Mouse (Mus musculus) ES-E14 (cell line): ENCODE data around the gene Rasgef1b. TPM values are rescaled to one million over a fixed set of nuclear protein-coding genes. Genes with fewer than 3 reads are reported as not detected.

ENCODE experiments used
- DNase-seq: peaks from one replicate; pipeline ENCODE4 v3.0.0-alpha.2; 2013; ENCODE audit warnings: low read depth, low spot score
- H3K27ac ChIP-seq: 2 replicates; pipeline ENCODE4 v1.5.1; 2012; ENCODE audit warnings: low read depth, mild to moderate bottlenecking, low read length, moderate library complexity, mixed read lengths; ENCODE audit not compliant: poor library complexity, insufficient read depth, severe bottlenecking
- H3K36me3 ChIP-seq: 2 replicates; pipeline ENCODE4 v1.6.1; 2012; ENCODE audit warnings: mild to moderate bottlenecking, low read length, moderate library complexity, mixed read lengths; ENCODE audit not compliant: control insufficient read depth, poor library complexity, insufficient read depth, severe bottlenecking
- H3K4me1 ChIP-seq, 2 experiments: fragments of 150-350 bp in 1 of 2; sonication (generic) in 1 of 2; 2 replicates each; pipeline ENCODE4 v1.6.1; 2012; ENCODE audit warnings: low read length in 2 of 2, mild to moderate bottlenecking in 1 of 2, mixed read lengths in 1 of 2; ENCODE audit not compliant: control insufficient read depth in 2 of 2, insufficient read depth in 2 of 2, poor library complexity in 1 of 2
- H3K4me3 ChIP-seq, 2 experiments: fragments of 150-350 bp in 1 of 2; sonication (generic) in 1 of 2; 2 replicates each; pipeline ENCODE4 v1.5.1; 2012; ENCODE audit warnings: low read length in 2 of 2, low read depth in 1 of 2, mild to moderate bottlenecking in 1 of 2, mixed read lengths in 1 of 2; ENCODE audit not compliant: insufficient read depth in 1 of 2, poor library complexity in 1 of 2, severe bottlenecking in 1 of 2
- H3K9ac ChIP-seq: 2 replicates; pipeline ENCODE4 v1.6.1; 2012; ENCODE audit warnings: low read depth, mild to moderate bottlenecking, low read length, mixed read lengths; ENCODE audit not compliant: poor library complexity, insufficient read depth, severe bottlenecking
- H3K9me3 ChIP-seq: fragments of 150-350 bp; sonication (generic); 2 replicates; pipeline ENCODE4 v1.6.1; 2012; ENCODE audit warnings: low read depth, mild to moderate bottlenecking, low read length; ENCODE audit not compliant: control insufficient read depth, insufficient read depth
- CHD2 ChIP-seq: IDR thresholded peaks from 2 replicates; pipeline ENCODE4 v1.6.1; 2014; ENCODE audit warnings: mild to moderate bottlenecking, low read depth, low read length, inconsistent platforms
- HCFC1 ChIP-seq: IDR thresholded peaks from 2 replicates; pipeline ENCODE4 v1.6.1; 2012; ENCODE audit warnings: low read length, inconsistent platforms, borderline replicate concordance; ENCODE audit not compliant: insufficient read depth
- MAFK ChIP-seq: IDR thresholded peaks from 2 replicates; pipeline ENCODE4 v1.6.1; 2014; ENCODE audit warnings: mild to moderate bottlenecking, low read depth, low read length, inconsistent platforms; ENCODE audit not compliant: insufficient read depth
- ZC3H11A ChIP-seq: IDR thresholded peaks from 2 replicates; pipeline ENCODE4 v1.6.1; 2012; ENCODE audit warnings: low read depth, mild to moderate bottlenecking, inconsistent platforms, low read length, borderline replicate concordance
- ZNF384 ChIP-seq: IDR thresholded peaks from 2 replicates; pipeline ENCODE4 v1.6.1; 2012; ENCODE audit warnings: low read depth, low read length, inconsistent platforms
- in situ Hi-C, 2 experiments: fragments of 600-800 bp; cut with MboI; formaldehyde crosslinking; loops; one replicate each; pipeline ENCODE4 v1.15.1; 2025; ENCODE audit warnings: low sequenced_read_pairs in 2 of 2, inconsistent platforms in 1 of 2; ENCODE audit not compliant: unreplicated experiment in 2 of 2
- total RNA-seq: library from RNA; depleted of rRNA; stranded (reverse); fragments of 300-350 nt; gene quantifications from 2 replicates; pipeline ENCODE4 v1.2.3, GENCODE M21; 2012; rRNA removed

Gene Rasgef1b
- total RNA-seq = 1.8 and 2.8 TPM in 2 replicates

DNA sequence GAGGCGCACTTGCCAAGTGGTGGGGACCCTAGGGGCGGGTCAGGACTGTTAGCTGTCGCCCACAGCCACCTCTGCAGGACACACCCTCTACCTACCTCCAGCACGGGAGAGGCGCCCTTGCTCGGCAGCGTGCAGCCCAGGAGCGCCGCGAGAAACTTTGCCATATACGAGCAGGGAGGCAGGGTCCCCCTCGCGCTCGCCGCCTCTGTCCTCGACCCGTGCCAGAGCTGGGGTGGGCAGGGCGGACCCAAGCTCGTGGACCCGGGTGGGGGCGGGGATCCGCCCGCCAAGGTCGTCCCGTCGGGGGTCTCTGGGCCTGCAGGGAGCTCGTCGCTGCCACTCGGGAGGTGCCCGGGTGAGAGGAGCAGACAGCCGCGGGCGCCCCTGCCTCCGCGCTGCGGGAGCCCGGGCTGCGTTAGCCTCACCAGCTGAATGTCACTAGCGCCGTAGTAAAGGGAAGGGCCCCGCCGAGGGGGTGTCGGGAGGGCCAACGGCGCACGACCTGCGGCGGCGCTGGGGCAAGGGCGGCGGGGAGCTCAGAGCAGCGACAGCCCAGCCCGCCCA is at the start of gene Rasgef1b:
Gene Rasgef1b (minus strand): TSS at position 417 of the 564 bp plus-strand sequence.
- TF ChIP-seq ZNF384 = no peak
- TF ChIP-seq ZC3H11A = no peak
- no peak for TF ChIP-seq HCFC1
- TF ChIP-seq CHD2 = no peak
- TF ChIP-seq MAFK = no peak
- in situ Hi-C loops = no loop called here
- Histone ChIP-seq H3K4me1 (peaks cover 0 to 3% of the 10 kb centered on the region in 2 experiments; a peak in 1 of 4 replicates), H3K27ac (no peak within 1 kb of the TSS), H3K36me3 (no peaks in the 10 kb centered on the region), H3K9me3 (no peaks in the 10 kb centered on the region), H3K4me3 (peak within 1 kb of the TSS; percentile 77), H3K9ac (no peak within 1 kb of the TSS; the same call in 1 of the 2 replicates)
- no peak for DNase-seq

DNA sequence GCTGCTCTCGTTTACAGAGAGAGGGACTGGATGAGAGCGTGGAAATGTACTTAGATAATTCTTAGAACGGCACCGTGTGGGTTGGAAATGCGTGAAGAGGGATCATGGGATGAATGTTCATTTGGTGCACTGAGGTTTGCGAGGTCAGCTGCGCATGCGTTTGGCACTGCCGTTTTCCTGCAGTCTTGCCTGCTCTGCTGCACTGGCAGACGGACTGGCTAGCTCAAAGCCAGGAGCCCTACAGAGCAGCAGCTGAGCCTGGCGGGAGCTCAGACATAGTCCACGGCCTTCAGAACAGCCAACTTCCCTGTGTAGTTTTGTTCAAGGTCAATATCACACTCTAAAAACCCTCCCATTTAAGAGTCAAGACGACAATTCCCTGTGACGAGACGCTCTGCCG is 46.5 kb upstream of the Rasgef1b start:
- no peak overlapping the region for H3K4me3 ChIP-seq
- no peak overlapping the region for H3K27ac ChIP-seq
- in situ Hi-C loops = no loop called here
- no peaks in the 10 kb centered on the region for H3K9me3 ChIP-seq
- TF ChIP-seq HCFC1 = no peak
- TF ChIP-seq ZC3H11A = no peak
- TF ChIP-seq MAFK = no peak
- TF ChIP-seq ZNF384 = no peak
- no peak for TF ChIP-seq CHD2
- no peak for DNase-seq
- H3K4me1 ChIP-seq = no peaks in the 10 kb centered on the region
- no peak overlapping the region for H3K9ac ChIP-seq
- no peaks in the 10 kb centered on the region for H3K36me3 ChIP-seq

DNA sequence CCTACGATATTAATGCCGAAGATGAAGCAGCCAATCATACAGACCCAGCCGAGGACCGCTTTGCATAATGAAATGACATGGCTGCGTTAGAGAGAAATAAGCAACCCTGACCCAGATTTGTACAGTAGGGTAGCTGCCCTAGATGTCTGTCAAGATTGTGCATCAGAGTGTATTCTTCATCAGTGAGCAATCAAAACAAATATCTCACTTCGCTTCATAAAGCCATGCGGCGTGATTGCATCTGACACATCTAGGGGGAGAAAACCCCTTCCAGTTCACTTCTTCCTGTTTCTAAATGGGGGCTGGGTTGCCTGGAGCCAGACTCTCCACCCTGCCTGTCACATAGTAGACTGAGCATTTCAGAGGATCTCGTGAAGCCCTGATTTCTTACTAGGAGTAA is 44.4 kb upstream of the Rasgef1b start:
- in situ Hi-C loops = no loop called here
- Histone ChIP-seq H3K36me3 (no peaks in the 10 kb centered on the region), H3K9ac (no peak overlapping the region), H3K27ac (no peak overlapping the region), H3K4me3 (no peak overlapping the region), H3K9me3 (no peaks in the 10 kb centered on the region), H3K4me1 (no peaks in the 10 kb centered on the region)
- TF ChIP-seq HCFC1 (no peak), ZNF384 (no peak), CHD2 (no peak), ZC3H11A (no peak), MAFK (no peak)
- DNase-seq = no peak

DNA sequence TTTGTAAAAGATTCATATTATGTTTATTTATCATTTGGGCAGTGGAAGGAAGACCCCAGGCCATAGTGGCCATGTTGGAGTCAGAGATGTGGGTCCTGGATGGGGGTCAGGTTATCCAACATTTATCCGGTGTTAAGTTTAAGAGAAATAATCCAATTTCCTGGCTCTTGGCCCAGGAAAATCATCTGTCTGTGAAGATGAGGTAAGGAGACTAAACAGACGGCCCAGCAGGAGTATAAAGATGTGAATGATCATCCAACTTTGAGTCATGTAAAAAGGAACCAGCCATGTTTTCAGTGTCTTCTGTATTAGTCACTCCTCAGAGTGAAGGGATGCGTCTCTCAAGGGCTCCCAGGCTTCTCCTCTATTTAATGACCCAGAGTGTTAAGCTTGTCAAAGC is 35.4 kb upstream of the Rasgef1b start:
- no peak overlapping the region for H3K27ac ChIP-seq
- TF ChIP-seq ZNF384 (no peak), MAFK (no peak), ZC3H11A (no peak), CHD2 (no peak), HCFC1 (no peak)
- H3K9ac ChIP-seq = no peak overlapping the region
- no peaks in the 10 kb centered on the region for H3K4me1 ChIP-seq
- in situ Hi-C loops = no loop called here
- no peak overlapping the region for H3K4me3 ChIP-seq
- H3K9me3 ChIP-seq = no peaks in the 10 kb centered on the region
- H3K36me3 ChIP-seq = no peaks in the 10 kb centered on the region
- DNase-seq = no peak

DNA sequence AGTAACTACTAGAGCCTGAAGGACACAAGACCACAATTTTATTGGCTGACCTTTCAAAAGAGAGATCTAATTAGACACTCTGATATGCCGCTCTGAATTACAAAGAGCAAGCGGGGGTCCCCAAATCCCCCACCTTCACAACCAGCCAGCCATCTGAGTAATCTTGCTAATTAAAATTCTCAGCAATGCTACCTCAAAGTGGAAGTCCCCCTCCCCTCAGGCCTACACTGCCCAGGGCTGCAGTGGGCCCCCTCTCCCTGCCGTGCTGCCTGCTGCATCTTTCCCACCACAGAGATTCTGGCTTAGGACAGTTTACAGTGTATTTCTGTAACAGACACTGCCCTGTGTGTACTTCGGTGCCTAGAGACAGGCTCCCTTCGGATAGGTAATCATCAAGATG is 30.0 kb upstream of the Rasgef1b start:
- H3K4me1 ChIP-seq = no peaks in the 10 kb centered on the region
- no peaks in the 10 kb centered on the region for H3K9me3 ChIP-seq
- no peak overlapping the region for H3K9ac ChIP-seq
- no peak overlapping the region for H3K4me3 ChIP-seq
- TF ChIP-seq HCFC1 (no peak), ZNF384 (no peak), CHD2 (no peak), MAFK (no peak), ZC3H11A (no peak)
- no peak for DNase-seq
- no peaks in the 10 kb centered on the region for H3K36me3 ChIP-seq
- H3K27ac ChIP-seq = no peak overlapping the region
- in situ Hi-C loops = no loop called here
